Mouse (Mus musculus): ENCODE data around the gene Polr2l.

The Polr2l gene

GRCm38 (mm10) chr7:141484186-141485120, 9.5 kb upstream of the Polr2l start:
- DNase-seq = no peak

- DNase-seq = no peak
Measured at GRCm38 (mm10) chr7:141483114-141483653, 8.3 kb upstream of the Polr2l start.

GRCm38 (mm10) chr7:141482531-141483024, 7.6 kb upstream of the Polr2l start:
- no peak for DNase-seq

GRCm38 (mm10) chr7:141481498-141482401, 6.8 kb upstream of the Polr2l start:
- DNase-seq = peak; percentile 68

- DNase-seq = no peak
Measured at GRCm38 (mm10) chr7:141480842-141481497, 6.0 kb upstream of the Polr2l start.

GRCm38 (mm10) chr7:141478270-141478748, 3.4 kb upstream of the Polr2l start:
- DNase-seq = no peak

- DNase-seq = no peak
Measured at GRCm38 (mm10) chr7:141477578-141478269, 2.8 kb upstream of the Polr2l start.

GRCm38 (mm10) chr7:141476981-141477370, 2.0 kb upstream of the Polr2l start:
- no peak for DNase-seq

GRCm38 (mm10) chr7:141476226-141476980, 1.5 kb upstream of the Polr2l start:
- no peak for DNase-seq

- DNase-seq = no peak
Measured at GRCm38 (mm10) chr7:141475805-141476158, 850 bp upstream of the Polr2l start.

- no peak for DNase-seq
Measured at GRCm38 (mm10) chr7:141474160-141474559, 772 bp downstream of the Polr2l start.

- DNase-seq = no peak
Measured at GRCm38 (mm10) chr7:141472763-141473162, 2.2 kb downstream of the Polr2l start.

GRCm38 (mm10) chr7:141472226-141472625, 2.7 kb downstream of the Polr2l start:
- DNase-seq = no peak

GRCm38 (mm10) chr7:141471236-141471635, 3.7 kb downstream of the Polr2l start:
- DNase-seq = no peak

GRCm38 (mm10) chr7:141470637-141470944, 4.3 kb downstream of the Polr2l start:
- no peak for DNase-seq

GRCm38 (mm10) chr7:141469901-141470636, 4.9 kb downstream of the Polr2l start:
- no peak for DNase-seq

GRCm38 (mm10) chr7:141469352-141469751, 5.6 kb downstream of the Polr2l start:
- no peak for DNase-seq

GRCm38 (mm10) chr7:141468522-141469211, 6.3 kb downstream of the Polr2l start:
- DNase-seq = no peak

- no peak for DNase-seq
Measured at GRCm38 (mm10) chr7:141468164-141468521, 6.8 kb downstream of the Polr2l start.

All from right cerebral cortex, postnatal 4 days (tissue).